Mouse (Mus musculus) hindbrain, embryonic 10.5 days (tissue): Measurements from ENCODE around the gene Mab21l3. TPM values are rescaled to one million over a fixed set of nuclear protein-coding genes. Genes with fewer than 3 reads are reported as not detected.

Experiments
- DNase-seq: peaks from one replicate; pipeline ENCODE4 v3.0.0-alpha.2; 2017; ENCODE audit warnings: low spot score
- H3K27ac ChIP-seq: fragments of 300-500 bp; sonication (generic); 2 replicates; pipeline ENCODE4 v1.5.1; 2016; ENCODE audit warnings: mild to moderate bottlenecking, moderate library complexity
- H3K27me3 ChIP-seq: fragments of 300-500 bp; sonication (generic); 2 replicates; pipeline ENCODE4 v1.6.1; 2016; ENCODE audit warnings: mild to moderate bottlenecking; ENCODE audit not compliant: poor library complexity, insufficient read depth, severe bottlenecking
- H3K36me3 ChIP-seq: fragments of 300-500 bp; sonication (generic); 2 replicates; pipeline ENCODE4 v1.6.1; 2016; ENCODE audit warnings: mild to moderate bottlenecking, moderate library complexity
- H3K4me1 ChIP-seq: fragments of 300-500 bp; sonication (generic); replicated peaks from 2 replicates; pipeline ENCODE4 v1.6.1; 2016; ENCODE audit warnings: mild to moderate bottlenecking
- H3K4me3 ChIP-seq: fragments of 300-500 bp; sonication (generic); 2 replicates; pipeline ENCODE4 v1.5.1; 2016; ENCODE audit warnings: mild to moderate bottlenecking, moderate library complexity
- H3K9me3 ChIP-seq: fragments of 300-500 bp; sonication (generic); 2 replicates; pipeline ENCODE4 v1.6.1; 2016; ENCODE audit warnings: mild to moderate bottlenecking, moderate library complexity
- WGBS: fragments of 180-500 bp; shearing (Covaris S2); methylation state at CpG from one replicate; pipeline ENCODE4 v1.1.7; 2016; 5-methylcytosine and 5-hydroxymethylcytosine counted together
- polyA plus RNA-seq: library from polyadenylated mRNA; unstranded; fragments of >200 nt; fragmentation: Nextera tagmentation; extraction: Ambion mirVana; gene quantifications from 2 replicates; pipeline ENCODE4 v1.2.1, GENCODE M21; 2016

The Mab21l3 gene
- polyA plus RNA-seq, 1 experiment from 2014 or later, result 0.47 TPM

DNA sequence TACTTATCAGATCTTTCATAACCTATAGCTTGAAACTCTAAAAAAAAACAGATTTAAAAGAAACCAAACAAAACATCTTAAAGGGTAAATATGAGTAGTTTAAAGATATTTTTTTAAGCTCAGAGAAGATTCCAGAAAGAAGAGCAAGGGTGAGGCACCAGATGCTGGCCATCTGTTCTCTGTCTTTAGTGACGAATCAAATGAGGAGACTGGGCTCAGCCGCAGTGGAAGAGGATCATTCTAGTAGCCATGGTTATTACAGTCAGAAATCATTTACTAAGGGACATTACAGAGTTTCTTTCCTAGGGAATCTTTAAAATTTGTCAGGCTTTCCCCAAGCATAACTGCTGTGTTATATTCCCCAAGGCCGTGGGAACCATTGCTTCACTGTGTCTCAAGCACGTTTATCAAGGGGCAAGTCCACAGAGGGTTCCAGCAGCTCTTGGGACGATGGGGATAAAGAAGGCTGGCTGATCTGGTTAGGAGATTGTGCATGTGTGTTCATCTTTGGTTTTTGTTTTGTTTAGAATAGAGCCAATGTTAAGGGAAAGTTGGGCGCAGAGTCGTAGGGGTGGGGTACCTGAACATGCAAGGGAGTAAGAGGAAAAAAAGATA lies 24.4 kb upstream of the Mab21l3 start:
- Histone ChIP-seq H3K4me1 (peaks cover 31% of the 10 kb centered on the region), H3K27me3 (no peaks in the 10 kb centered on the region), H3K36me3 (peaks cover 12% of the 10 kb centered on the region; the same call in 1 of the 2 replicates), H3K9me3 (no peaks in the 10 kb centered on the region), H3K27ac (no peak overlapping the region), H3K4me3 (no peak overlapping the region)
- DNase-seq, result no peak
- 86% methylated on average over 7 of the region's 7 CpGs for WGBS

DNA sequence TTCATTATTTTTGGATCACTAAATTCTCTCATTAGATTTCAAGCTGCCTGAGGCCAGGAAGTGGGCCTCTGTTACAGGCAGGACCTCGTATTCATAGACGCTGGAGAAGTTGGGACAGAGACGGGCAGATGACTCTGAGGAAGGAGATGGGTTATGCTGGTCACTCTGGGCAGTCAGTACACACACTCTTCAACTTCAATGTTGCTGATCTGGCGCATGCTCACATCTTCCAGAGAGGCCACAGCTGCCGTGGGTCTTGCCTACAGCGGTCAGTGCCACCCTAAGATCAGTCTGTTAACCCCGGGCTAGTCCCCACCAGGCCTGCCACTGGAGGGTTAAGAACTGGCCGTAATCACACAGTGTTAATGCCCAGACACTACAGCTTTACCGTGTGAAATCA lies 23.2 kb upstream of the Mab21l3 start:
- no peak for DNase-seq
- Histone ChIP-seq H3K27me3 (no peaks in the 10 kb centered on the region), H3K4me3 (no peak overlapping the region), H3K36me3 (peaks cover 5% of the 10 kb centered on the region; the same call in 1 of the 2 replicates), H3K9me3 (no peaks in the 10 kb centered on the region), H3K27ac (no peak overlapping the region), H3K4me1 (peaks cover 23% of the 10 kb centered on the region)
- 90% methylated on average over 9 of the region's 9 CpGs for WGBS

DNA sequence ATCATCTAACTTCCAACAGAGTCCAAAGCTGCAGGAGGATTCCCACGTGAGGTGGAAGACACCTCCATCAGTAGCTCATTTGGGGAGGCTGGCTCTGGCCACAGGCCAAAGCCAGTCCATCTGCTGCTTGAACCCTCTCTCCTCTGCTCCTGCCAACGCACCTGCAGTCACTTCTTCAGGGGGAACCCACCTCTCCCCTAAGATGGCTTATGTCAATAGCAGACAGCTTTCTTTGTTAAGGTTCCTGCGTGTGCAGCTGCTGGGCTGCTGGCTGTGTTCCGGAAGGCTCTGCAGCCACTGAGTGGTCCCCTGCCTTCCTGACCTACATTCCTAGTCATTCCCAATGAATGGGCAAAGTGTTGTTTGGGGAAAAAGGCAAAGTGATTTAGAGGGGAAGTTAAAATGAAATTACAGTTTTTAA lies 18.3 kb upstream of the Mab21l3 start:
- Histone ChIP-seq H3K4me1 (no peaks in the 10 kb centered on the region), H3K9me3 (no peaks in the 10 kb centered on the region), H3K27me3 (no peaks in the 10 kb centered on the region), H3K27ac (no peak overlapping the region), H3K36me3 (peaks cover 16% of the 10 kb centered on the region), H3K4me3 (no peak overlapping the region)
- no peak for DNase-seq
- 81% methylated on average over 4 of the region's 4 CpGs for WGBS

DNA sequence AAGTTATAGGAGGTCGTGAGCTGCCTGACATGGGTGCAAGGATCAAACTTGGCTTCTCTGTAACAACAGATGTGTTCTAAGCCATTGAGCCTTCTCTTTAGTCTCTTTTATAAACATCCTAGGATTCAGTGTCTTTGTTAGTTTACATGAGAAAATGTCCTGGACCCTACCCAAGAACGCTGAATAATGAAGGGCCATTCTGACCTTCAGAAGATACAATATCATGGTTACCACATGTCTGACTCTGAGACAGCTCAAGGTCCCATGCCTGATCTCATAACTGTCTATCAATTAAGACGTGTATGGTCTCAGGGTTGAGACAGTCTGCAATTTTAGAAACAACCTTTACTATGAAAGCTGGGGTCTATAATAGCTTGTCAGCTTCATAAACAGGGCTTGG lies 13.1 kb upstream of the Mab21l3 start:
- peaks cover 42% of the 10 kb centered on the region for H3K36me3 ChIP-seq
- H3K27me3 ChIP-seq, result no peaks in the 10 kb centered on the region
- no peak overlapping the region for H3K27ac ChIP-seq
- H3K4me3 ChIP-seq, result no peak overlapping the region
- no peak for DNase-seq
- H3K9me3 ChIP-seq, result no peaks in the 10 kb centered on the region
- H3K4me1 ChIP-seq, result peaks cover 5% of the 10 kb centered on the region; the same call in 1 of the 2 replicates
- WGBS, result 82% methylated on average over 3 of the region's 3 CpGs

DNA sequence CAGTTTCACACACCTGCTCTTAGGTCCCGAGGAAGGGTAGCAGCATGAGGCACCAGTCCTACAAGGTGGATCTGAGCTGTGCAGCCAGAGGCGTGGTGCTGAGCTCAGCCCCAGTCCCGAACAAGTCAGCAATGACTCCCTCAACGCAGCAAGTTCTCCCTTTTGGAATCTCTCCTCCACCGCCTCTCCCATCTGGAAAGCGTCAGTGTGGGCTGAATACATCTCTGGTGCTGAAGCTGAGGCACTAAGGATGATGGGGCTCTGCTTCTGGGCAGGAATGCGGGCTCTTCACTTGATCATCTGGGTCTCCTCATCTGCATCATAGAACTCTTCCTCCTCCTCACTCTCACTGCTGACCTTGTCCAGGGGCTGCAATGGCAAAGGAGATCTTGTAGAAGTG lies 11.4 kb upstream of the Mab21l3 start:
- 76% methylated on average over 7 of the region's 7 CpGs for WGBS
- Histone ChIP-seq H3K4me1 (peaks cover 5% of the 10 kb centered on the region; the same call in 1 of the 2 replicates), H3K27ac (no peak overlapping the region), H3K36me3 (peaks cover 38% of the 10 kb centered on the region), H3K4me3 (no peak overlapping the region), H3K27me3 (no peaks in the 10 kb centered on the region), H3K9me3 (no peaks in the 10 kb centered on the region)
- no peak for DNase-seq

DNA sequence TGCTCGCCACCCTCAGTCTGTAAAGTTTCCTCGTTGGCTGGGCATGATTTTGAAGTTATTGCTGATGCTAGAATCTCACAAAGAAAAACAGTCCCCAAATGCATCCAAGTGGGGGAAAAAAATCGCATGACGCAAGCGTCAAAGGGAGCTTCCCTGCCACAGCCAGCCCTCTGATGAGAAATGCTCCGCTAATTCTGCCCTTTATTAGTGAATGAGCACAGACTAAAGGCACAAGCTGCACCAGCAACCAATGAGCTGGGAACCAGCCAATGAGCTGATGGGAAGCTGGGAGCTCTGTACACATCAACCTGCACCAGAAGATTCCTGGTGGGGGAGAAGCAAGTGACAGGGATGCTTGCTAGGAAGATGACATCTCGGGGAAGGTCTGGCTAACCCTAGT lies 11.0 kb upstream of the Mab21l3 start:
- WGBS, result 71% methylated on average over 7 of the region's 7 CpGs
- H3K4me3 ChIP-seq, result no peak overlapping the region
- H3K4me1 ChIP-seq, result peaks cover 5% of the 10 kb centered on the region; the same call in 1 of the 2 replicates
- no peak overlapping the region for H3K27ac ChIP-seq
- peaks cover 38% of the 10 kb centered on the region for H3K36me3 ChIP-seq
- no peak for DNase-seq
- H3K27me3 ChIP-seq, result no peaks in the 10 kb centered on the region
- H3K9me3 ChIP-seq, result no peaks in the 10 kb centered on the region

DNA sequence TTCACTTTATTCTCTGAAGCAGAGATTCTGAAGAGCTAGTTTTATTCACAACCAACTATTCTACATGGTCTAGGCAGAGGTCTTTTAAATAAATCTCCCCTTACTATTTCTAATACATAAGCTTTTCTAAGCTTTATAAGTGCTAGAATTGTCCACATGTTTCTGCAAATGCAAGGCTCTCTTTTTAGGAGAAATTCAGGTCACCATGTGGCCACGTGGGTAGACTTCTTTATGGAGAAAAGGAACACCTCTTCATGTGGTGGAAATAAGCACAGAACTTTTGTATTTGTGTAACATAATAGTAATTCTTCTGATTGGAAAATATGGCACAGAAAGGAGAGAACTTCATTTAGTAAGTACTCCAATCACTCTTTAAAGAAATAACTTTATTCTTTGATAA lies 5.3 kb upstream of the Mab21l3 start:
- H3K4me1 ChIP-seq, result no peaks in the 10 kb centered on the region
- WGBS, result 79% methylated on average over 1 of the region's 1 CpGs
- H3K36me3 ChIP-seq, result 0 out of 2 replicates have a peak, but pooled peaks cover 7% of the 10 kb centered on the region
- DNase-seq, result no peak
- no peaks in the 10 kb centered on the region for H3K9me3 ChIP-seq
- no peak overlapping the region for H3K4me3 ChIP-seq
- H3K27ac ChIP-seq, result no peak overlapping the region
- no peaks in the 10 kb centered on the region for H3K27me3 ChIP-seq

DNA sequence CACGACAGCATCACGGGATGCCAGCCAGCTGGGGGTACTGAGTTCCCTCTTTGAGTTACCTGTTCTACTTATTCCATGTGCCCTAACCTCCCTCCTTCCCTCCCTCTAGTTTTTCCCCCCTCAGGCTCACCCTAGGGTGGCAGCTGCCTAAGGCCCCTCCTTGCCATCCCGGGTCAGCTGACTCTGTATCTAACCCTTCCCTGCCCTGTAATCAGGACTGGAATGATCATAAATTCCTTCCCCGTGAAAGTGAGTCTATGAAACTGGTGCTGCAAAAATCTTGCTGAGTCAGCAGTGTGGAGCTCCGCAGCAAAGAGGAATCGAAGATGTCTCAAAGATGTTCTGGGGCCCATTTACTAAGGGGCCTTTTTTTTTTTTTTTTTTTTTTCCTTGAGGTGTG lies 2.6 kb upstream of the Mab21l3 start:
- Histone ChIP-seq H3K36me3 (no peaks in the 10 kb centered on the region), H3K4me1 (no peaks in the 10 kb centered on the region), H3K4me3 (no peak overlapping the region), H3K27me3 (no peaks in the 10 kb centered on the region), H3K9me3 (no peaks in the 10 kb centered on the region), H3K27ac (no peak overlapping the region)
- DNase-seq, result no peak
- WGBS, result 87% methylated on average over 6 of the region's 6 CpGs

DNA sequence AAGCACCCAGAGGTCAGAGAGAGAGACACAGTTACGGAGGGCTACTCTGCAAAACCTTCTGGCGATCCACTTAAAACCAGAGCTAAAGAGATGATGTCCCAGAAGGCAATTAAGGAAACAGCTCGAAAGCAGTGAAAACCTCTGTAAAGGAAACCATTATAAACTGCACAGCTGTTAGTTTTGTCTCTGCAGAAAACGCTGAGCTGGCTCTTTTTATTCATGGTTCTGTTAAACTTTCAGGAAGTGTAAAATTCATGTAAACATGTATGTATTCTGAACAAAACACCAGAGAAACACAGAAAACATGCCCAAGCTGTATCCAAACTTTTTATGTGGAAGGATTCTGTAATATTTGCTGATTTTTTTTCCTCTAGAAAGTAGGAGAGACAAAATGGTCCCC lies 2.7 kb downstream of the Mab21l3 start:
- DNase-seq, result no peak
- H3K4me3 ChIP-seq, result no peak overlapping the region
- no peaks in the 10 kb centered on the region for H3K9me3 ChIP-seq
- H3K27ac ChIP-seq, result no peak overlapping the region
- no peaks in the 10 kb centered on the region for H3K36me3 ChIP-seq
- no peaks in the 10 kb centered on the region for H3K27me3 ChIP-seq
- WGBS, result 76% methylated on average over 4 of the region's 4 CpGs
- peaks cover 17% of the 10 kb centered on the region for H3K4me1 ChIP-seq

DNA sequence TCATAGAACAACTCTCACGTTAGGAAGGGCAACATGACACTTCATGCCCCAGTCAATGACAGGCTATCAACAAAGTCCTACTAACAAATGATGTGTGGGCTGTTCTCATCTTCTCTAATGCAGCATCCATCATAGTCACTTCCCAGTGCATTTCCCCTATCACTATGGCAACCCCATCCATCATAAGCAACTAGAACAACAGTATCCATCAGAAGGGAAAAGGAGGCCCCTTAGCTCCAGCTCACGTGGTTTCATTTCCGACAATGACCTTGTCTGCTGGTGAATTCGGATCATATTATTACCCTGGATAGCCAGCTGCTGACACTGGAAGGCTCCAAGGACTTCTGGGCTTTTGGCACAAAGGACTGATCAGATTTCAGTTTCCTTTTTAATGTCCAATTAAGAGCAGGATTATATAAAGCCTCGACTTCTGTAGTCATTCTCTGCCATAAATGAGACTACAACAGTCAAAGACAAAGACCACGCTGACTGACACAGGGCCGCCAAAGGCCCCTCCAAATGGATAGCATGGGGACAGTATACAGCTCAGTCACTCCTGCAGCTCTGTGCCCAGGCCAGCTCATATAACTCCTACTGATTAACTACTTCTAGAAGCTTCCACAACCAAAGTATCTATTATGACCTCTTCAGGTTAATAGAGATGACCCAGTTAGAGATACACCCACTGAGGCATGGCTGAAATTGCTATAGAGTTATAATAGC lies 6.2 kb downstream of the Mab21l3 start:
- H3K4me3 ChIP-seq, result no peak overlapping the region
- H3K27ac ChIP-seq, result peak overlapping the region; percentile 64; the same call in 1 of the 2 replicates
- 73% methylated on average over 7 of the region's 7 CpGs for WGBS
- no peaks in the 10 kb centered on the region for H3K9me3 ChIP-seq
- H3K27me3 ChIP-seq, result no peaks in the 10 kb centered on the region
- DNase-seq, result peak; percentile 34
- H3K36me3 ChIP-seq, result no peaks in the 10 kb centered on the region
- H3K4me1 ChIP-seq, result peaks cover 17% of the 10 kb centered on the region

DNA sequence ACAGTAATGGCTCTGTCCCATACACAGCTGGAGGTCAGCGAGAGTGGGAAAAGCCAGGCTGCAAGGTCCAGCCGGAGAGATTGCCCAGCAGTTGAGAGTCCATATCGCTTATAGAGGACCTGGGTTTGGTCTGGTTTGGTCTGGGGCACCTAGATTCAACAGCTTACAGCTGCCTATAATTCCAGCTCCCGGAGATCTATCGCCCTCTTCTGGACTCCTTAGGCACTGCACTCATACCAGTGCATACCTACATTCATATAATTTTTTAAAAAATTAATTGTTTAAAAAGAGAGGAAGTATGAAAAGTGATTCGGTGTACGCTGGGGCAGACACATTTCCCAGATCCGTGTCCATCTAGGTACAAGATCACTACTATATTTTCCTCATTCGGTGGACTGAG lies 9.4 kb downstream of the Mab21l3 start:
- 88% methylated on average over 9 of the region's 9 CpGs for WGBS
- H3K27ac ChIP-seq, result no peak overlapping the region
- peaks cover 39% of the 10 kb centered on the region for H3K4me1 ChIP-seq
- no peak overlapping the region for H3K4me3 ChIP-seq
- no peaks in the 10 kb centered on the region for H3K27me3 ChIP-seq
- no peaks in the 10 kb centered on the region for H3K36me3 ChIP-seq
- DNase-seq, result no peak
- H3K9me3 ChIP-seq, result no peaks in the 10 kb centered on the region

DNA sequence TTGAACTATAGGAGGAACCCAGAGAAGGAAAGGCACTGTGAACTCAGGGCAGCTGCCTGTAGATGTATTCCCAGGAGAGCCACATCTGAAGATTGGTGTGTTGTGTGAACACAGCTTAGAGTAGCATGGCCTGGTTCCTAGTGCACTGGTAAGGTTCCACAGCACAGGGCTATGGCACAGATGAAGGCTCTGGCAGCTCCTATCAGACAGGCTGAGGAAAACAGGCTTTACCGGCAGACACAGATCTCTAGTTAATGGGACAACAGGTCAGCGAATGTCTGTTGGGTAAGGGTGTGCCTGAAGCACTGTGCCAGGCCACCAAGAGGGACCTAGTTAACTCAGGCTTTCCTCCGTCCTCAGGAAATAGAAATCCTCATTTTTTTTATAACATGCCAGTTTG lies 11.8 kb downstream of the Mab21l3 start:
- H3K27ac ChIP-seq, result no peak overlapping the region; the same call in 1 of the 2 replicates
- WGBS, result 84% methylated on average over 3 of the region's 3 CpGs
- H3K4me1 ChIP-seq, result peaks cover 29% of the 10 kb centered on the region
- no peak overlapping the region for H3K4me3 ChIP-seq
- no peaks in the 10 kb centered on the region for H3K36me3 ChIP-seq
- H3K9me3 ChIP-seq, result no peaks in the 10 kb centered on the region
- DNase-seq, result no peak
- 0 out of 2 replicates have a peak, but pooled peaks cover under 1% of the 10 kb centered on the region for H3K27me3 ChIP-seq

DNA sequence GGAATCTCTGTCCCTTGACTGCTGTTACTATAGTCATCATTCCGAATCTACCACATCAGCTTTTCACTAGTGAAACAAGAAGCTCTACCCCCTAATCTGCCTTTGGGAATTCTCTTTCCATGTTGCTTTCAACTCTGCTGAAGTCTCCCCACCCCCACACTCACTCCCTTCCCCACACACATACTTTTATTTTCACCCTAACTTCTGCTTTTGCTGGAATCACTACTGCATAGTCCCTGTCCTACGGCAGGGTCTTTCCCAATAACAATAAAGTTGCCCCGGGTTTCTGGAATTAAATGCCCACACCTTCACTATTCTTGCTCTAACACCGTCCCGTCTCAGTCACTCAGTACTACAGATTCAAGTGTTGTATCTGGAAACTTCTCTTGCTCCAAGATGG lies 12.2 kb downstream of the Mab21l3 start:
- peak overlapping the region; percentile 36 for H3K4me3 ChIP-seq
- no peak for DNase-seq
- H3K4me1 ChIP-seq, result peaks cover 30% of the 10 kb centered on the region
- H3K27me3 ChIP-seq, result 0 out of 2 replicates have a peak, but pooled peaks cover 3% of the 10 kb centered on the region
- no peaks in the 10 kb centered on the region for H3K9me3 ChIP-seq
- H3K27ac ChIP-seq, result peak overlapping the region; percentile 78
- 75% methylated on average over 5 of the region's 5 CpGs for WGBS
- no peaks in the 10 kb centered on the region for H3K36me3 ChIP-seq
